Mouse (Mus musculus) heart, postnatal 0 days (tissue): ENCODE data around the gene Fbln7.

ENCODE experiments used
- CTCF ChIP-seq: IDR thresholded peaks from 2 replicates; pipeline ENCODE4 v1.5.1; 2016; ENCODE audit warnings: antibody characterized with exemption, control low read depth, low read depth
- EP300 ChIP-seq: IDR thresholded peaks from 2 replicates; pipeline ENCODE4 v1.6.1; 2016; ENCODE audit warnings: antibody characterized with exemption, low read depth

- no peak for TF ChIP-seq CTCF
- TF ChIP-seq EP300, result no peak
These were observed 29.3 kb upstream of the Fbln7 start for GRCm38 (mm10) chr2:128833435-128833834.
